Mouse (Mus musculus): ENCODE measurements at regions not wholly inside any gene's neighbourhood (a gene's known extent, or its start where the extent isn't known, plus 50 kb on each side); places are given as distances from the start of the nearest gene placed in this dataset.
"Not testable (repeated sequence)": the region's sequence is repeated elsewhere in the genome, so short reads cannot be mapped to it uniquely, and the experiment has no call there.

DNA sequence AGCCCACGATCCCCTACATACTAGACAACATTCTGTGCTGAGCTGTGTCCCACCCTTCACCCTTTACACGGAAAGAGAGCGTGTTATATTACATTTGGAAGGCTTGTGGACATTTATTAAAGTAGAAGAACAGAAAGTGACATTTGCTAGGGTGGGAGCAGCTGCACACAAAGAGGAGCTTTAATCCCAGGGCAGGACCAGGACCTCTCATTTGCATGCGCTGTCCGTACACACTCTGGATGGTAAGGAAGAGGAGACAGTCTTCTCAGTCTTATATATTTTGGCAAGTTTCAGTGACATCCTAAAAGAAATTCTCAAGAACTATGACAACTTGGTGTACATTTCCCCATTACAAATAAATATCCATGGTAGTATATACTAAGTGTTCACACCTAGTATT, 114.8 kb downstream of the Olfr721-ps1 start:
- Histone ChIP-seq H3K27ac (ENCODE audit: low read length) (no peak overlapping the region), H3K9me3 (ENCODE audit: control insufficient read depth, low read length) (no peaks in the 10 kb centered on the region), H3K4me3 (replicated peaks; ENCODE audit: low read length) (no peak overlapping the region), H3K27me3 (replicated peaks; ENCODE audit: control insufficient read depth, insufficient read depth, low read length) (no peaks in the 10 kb centered on the region), H3K4me1 (replicated peaks; ENCODE audit: control insufficient read depth, insufficient read depth, low read length) (no peaks in the 10 kb centered on the region), H3K36me3 (ENCODE audit: control insufficient read depth, insufficient read depth) (no peaks in the 10 kb centered on the region), H3K4me2 (ENCODE audit: low read length) (no peak overlapping the region), H3K9ac (replicated peaks; ENCODE audit: low read depth, low read length) (no peak overlapping the region)
- WGBS, result 82% methylated on average over 5 of the region's 5 CpGs
- ATAC-seq, result no peak

DNA sequence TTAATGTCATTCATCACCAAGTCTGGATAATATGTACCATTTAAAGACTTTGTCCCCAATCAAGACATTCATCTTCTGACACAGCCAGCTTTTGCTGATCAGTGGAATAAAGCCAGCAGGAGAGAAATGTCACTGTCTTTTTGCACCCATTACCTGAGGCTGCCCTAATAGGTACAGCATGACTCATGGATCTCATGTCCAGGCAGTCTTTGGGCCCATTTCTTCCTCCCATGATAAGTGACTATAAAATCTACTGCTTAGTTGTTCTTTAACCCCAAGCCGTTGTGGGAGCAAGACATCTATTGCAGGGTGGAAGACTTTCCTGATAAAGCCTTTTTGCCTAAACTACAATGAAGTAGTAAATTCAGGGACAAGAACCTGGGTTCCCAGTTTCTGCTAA, 116.9 kb downstream of the Olfr721-ps1 start:
- no peak overlapping the region for H3K4me3 ChIP-seq (replicated peaks; ENCODE audit: low read length)
- H3K4me1 ChIP-seq (replicated peaks; ENCODE audit: control insufficient read depth, insufficient read depth, low read length), result no peaks in the 10 kb centered on the region
- no peaks in the 10 kb centered on the region for H3K27me3 ChIP-seq (replicated peaks; ENCODE audit: control insufficient read depth, insufficient read depth, low read length)
- 89% methylated on average over 1 of the region's 1 CpGs for WGBS
- H3K4me2 ChIP-seq (ENCODE audit: low read length), result no peak overlapping the region
- ATAC-seq, result no peak
- no peak overlapping the region for H3K27ac ChIP-seq (ENCODE audit: low read length)
- no peaks in the 10 kb centered on the region for H3K36me3 ChIP-seq (ENCODE audit: control insufficient read depth, insufficient read depth)
- H3K9ac ChIP-seq (replicated peaks; ENCODE audit: low read depth, low read length), result no peak overlapping the region
- H3K9me3 ChIP-seq (ENCODE audit: control insufficient read depth, low read length), result no peaks in the 10 kb centered on the region

DNA sequence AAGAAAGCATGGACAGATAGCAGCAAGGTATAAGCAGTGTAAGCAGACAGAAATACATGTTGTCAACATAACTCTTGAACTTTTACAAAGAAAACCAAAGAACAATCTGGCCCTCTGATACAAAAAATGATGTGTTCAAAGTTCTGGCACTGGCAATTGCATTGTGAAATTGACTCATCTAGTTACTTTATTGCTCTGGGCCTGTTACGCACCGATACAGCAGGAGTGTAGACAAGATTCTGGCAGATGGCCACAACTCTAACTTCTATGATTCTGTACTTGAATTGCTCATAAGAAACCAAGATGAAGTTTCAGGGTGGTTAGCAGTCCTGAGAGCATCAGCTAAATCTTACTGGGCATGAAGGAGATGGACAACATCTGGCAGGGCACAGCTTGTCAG, 117.7 kb downstream of the Olfr721-ps1 start:
- Histone ChIP-seq H3K9ac (replicated peaks; ENCODE audit: low read depth, low read length) (no peak overlapping the region), H3K4me2 (ENCODE audit: low read length) (no peak overlapping the region), H3K27me3 (replicated peaks; ENCODE audit: control insufficient read depth, insufficient read depth, low read length) (no peaks in the 10 kb centered on the region), H3K27ac (ENCODE audit: low read length) (no peak overlapping the region), H3K4me3 (replicated peaks; ENCODE audit: low read length) (no peak overlapping the region), H3K36me3 (ENCODE audit: control insufficient read depth, insufficient read depth) (no peaks in the 10 kb centered on the region), H3K4me1 (replicated peaks; ENCODE audit: control insufficient read depth, insufficient read depth, low read length) (no peaks in the 10 kb centered on the region), H3K9me3 (ENCODE audit: control insufficient read depth, low read length) (no peaks in the 10 kb centered on the region)
- ATAC-seq, result no peak
- WGBS, result 93% methylated on average over 2 of the region's 2 CpGs

DNA sequence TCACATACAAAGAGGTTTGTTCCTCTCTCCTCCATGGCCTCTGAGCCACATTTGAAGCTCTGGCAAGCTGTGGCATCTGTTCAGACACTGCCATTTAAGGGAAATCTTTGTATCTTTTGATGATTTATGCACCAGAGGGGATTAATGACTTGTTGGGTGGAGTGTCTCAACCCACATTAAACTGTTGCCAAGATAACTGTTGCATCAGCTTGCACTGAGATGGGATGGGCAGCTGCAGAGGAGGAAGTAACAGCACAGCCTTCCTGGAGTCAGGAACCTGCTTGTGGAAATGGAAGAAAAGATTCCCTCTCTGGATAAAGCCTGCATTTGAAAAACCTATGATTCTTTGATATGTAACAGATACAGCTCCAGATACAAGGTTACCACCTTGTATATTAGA, 119.1 kb downstream of the Olfr721-ps1 start:
- Histone ChIP-seq H3K4me2 (ENCODE audit: low read length) (no peak overlapping the region), H3K27me3 (replicated peaks; ENCODE audit: control insufficient read depth, insufficient read depth, low read length) (no peaks in the 10 kb centered on the region), H3K36me3 (ENCODE audit: control insufficient read depth, insufficient read depth) (no peaks in the 10 kb centered on the region), H3K9ac (replicated peaks; ENCODE audit: low read depth, low read length) (no peak overlapping the region), H3K4me3 (replicated peaks; ENCODE audit: low read length) (no peak overlapping the region), H3K9me3 (ENCODE audit: control insufficient read depth, low read length) (no peaks in the 10 kb centered on the region), H3K27ac (ENCODE audit: low read length) (no peak overlapping the region), H3K4me1 (replicated peaks; ENCODE audit: control insufficient read depth, insufficient read depth, low read length) (no peaks in the 10 kb centered on the region)
- ATAC-seq, result no peak

DNA sequence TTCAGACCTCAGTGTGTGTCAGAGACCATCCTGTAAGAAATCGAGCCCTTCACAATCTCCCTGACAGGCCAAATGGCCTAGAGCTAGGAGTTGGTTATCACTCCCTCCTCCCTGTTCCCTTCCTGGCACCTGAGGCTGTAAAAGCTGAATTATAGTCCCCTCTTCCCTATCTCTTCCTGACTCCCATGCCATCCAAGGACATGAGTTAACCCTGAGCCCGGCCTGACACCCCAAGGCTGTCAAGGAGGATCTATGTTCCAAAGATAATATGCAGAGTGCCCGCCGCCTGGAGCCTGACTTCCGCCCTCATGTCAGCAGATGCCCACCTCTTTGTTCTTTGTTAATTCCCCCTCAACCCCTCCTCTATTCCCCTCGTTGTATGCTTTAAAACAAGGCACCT, 120.2 kb downstream of the Olfr721-ps1 start:
- not testable (repeated sequence) for H3K9me3 ChIP-seq (ENCODE audit: control insufficient read depth, low read length); ATAC-seq; H3K27ac ChIP-seq (ENCODE audit: low read length); H3K9ac ChIP-seq (replicated peaks; ENCODE audit: low read depth, low read length); H3K4me1 ChIP-seq (replicated peaks; ENCODE audit: control insufficient read depth, insufficient read depth, low read length); H3K4me3 ChIP-seq (replicated peaks; ENCODE audit: low read length); H3K27me3 ChIP-seq (replicated peaks; ENCODE audit: control insufficient read depth, insufficient read depth, low read length); H3K4me2 ChIP-seq (ENCODE audit: low read length); H3K36me3 ChIP-seq (ENCODE audit: control insufficient read depth, insufficient read depth)
- WGBS, result 81% methylated on average over 6 of the region's 6 CpGs

DNA sequence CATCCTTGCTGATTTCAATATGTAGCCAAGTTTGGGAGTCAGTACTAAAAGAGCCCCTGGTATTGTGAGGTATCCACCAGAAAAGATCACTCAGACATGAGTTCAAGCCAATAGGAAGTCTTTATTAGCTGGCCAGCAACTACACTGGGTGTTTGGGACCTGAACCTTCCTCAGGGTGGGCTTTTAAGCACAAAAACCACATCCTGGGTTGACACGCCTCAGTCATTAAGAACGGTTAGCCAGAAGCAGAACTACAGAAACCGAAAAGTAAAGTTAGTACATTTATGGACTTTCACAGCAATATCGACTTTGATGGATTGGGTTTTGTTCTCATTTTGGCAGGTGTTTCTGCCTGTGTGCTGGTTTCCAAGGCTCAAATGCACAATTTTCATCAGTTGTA, 124.1 kb downstream of the Olfr721-ps1 start:
- Histone ChIP-seq H3K4me3 (replicated peaks; ENCODE audit: low read length) (no peak overlapping the region), H3K4me2 (ENCODE audit: low read length) (no peak overlapping the region), H3K9ac (replicated peaks; ENCODE audit: low read depth, low read length) (no peak overlapping the region), H3K9me3 (ENCODE audit: control insufficient read depth, low read length) (no peaks in the 10 kb centered on the region), H3K27ac (ENCODE audit: low read length) (no peak overlapping the region), H3K36me3 (ENCODE audit: control insufficient read depth, insufficient read depth) (no peaks in the 10 kb centered on the region), H3K4me1 (replicated peaks; ENCODE audit: control insufficient read depth, insufficient read depth, low read length) (no peaks in the 10 kb centered on the region), H3K27me3 (replicated peaks; ENCODE audit: control insufficient read depth, insufficient read depth, low read length) (no peaks in the 10 kb centered on the region)
- ATAC-seq, result no peak
- WGBS, result 95% methylated on average over 4 of the region's 4 CpGs

DNA sequence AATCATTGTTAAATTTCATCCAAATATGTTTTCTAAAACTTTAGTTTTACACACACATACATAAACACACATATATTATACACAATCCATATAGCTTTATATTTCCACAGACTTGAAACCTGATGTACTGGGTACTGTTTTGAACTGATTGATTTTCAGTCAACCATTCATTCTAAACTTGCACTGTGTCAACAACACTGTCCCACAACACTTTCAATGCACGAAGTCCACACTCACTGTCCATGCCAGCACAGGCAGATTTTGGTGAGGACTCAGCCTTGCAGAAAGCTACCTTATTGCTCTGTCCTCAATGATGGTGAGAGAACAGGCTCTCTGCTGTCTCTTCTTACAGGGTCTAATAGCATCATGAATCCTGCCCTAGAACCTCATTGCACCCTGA, 127.3 kb downstream of the Olfr721-ps1 start:
- H3K9ac ChIP-seq (replicated peaks; ENCODE audit: low read depth, low read length), result no peak overlapping the region
- ATAC-seq, result no peak
- H3K27ac ChIP-seq (ENCODE audit: low read length), result no peak overlapping the region
- H3K4me1 ChIP-seq (replicated peaks; ENCODE audit: control insufficient read depth, insufficient read depth, low read length), result no peaks in the 10 kb centered on the region
- no peaks in the 10 kb centered on the region for H3K36me3 ChIP-seq (ENCODE audit: control insufficient read depth, insufficient read depth)
- H3K9me3 ChIP-seq (ENCODE audit: control insufficient read depth, low read length), result no peaks in the 10 kb centered on the region
- H3K4me2 ChIP-seq (ENCODE audit: low read length), result no peak overlapping the region
- 91% methylated on average over 1 of the region's 1 CpGs for WGBS
- H3K27me3 ChIP-seq (replicated peaks; ENCODE audit: control insufficient read depth, insufficient read depth, low read length), result no peaks in the 10 kb centered on the region
- no peak overlapping the region for H3K4me3 ChIP-seq (replicated peaks; ENCODE audit: low read length)

DNA sequence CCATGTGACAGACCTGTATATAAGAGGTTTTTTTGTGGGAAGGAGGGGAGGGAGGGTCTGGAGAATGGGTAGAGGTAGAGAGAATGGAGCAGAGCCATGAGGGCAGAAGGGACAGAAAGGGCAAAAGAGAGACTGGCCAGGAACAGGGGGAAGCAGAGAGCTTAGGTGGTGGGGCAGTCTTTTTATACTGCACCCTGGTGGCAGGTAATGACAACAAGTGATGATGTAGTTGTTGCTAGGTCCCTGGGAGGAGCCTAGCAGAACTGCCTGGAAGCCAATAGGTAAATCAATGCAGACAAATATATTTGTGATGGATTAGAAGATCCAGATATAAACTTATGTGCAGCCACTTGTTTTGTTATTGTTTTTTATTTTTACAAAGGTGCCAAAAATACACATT, 140.1 kb downstream of the Olfr721-ps1 start:
- H3K4me1 ChIP-seq (replicated peaks; ENCODE audit: control insufficient read depth, insufficient read depth, low read length), result no peaks in the 10 kb centered on the region
- H3K27me3 ChIP-seq (replicated peaks; ENCODE audit: control insufficient read depth, insufficient read depth, low read length), result no peaks in the 10 kb centered on the region
- no peak for ATAC-seq
- no peaks in the 10 kb centered on the region for H3K9me3 ChIP-seq (ENCODE audit: control insufficient read depth, low read length)
- no peak overlapping the region for H3K9ac ChIP-seq (replicated peaks; ENCODE audit: low read depth, low read length)
- no peak overlapping the region for H3K4me2 ChIP-seq (ENCODE audit: low read length)
- no peak overlapping the region for H3K4me3 ChIP-seq (replicated peaks; ENCODE audit: low read length)
- no peak overlapping the region for H3K27ac ChIP-seq (ENCODE audit: low read length)
- no peaks in the 10 kb centered on the region for H3K36me3 ChIP-seq (ENCODE audit: control insufficient read depth, insufficient read depth)

DNA sequence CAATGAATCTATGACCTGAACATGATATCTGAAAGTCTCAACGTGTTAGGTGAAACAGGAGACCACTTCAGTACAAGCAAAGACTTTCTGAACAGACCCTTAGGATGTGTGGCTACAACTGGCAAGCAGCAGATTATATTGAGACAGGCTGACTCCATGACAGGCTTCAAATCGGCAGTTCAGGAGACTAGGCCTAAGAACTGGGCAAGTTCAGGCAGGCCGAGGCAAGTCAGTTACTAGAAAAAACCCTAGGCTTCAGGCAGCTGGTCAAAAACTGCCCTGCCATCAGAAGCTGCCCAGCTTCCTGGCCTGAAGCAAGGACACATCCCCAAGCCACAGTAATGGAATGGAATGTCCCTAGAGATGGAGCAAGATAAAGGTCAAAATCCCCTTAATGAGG, 140.6 kb downstream of the Olfr721-ps1 start:
- Histone ChIP-seq H3K27me3 (replicated peaks; ENCODE audit: control insufficient read depth, insufficient read depth, low read length) (no peaks in the 10 kb centered on the region), H3K27ac (ENCODE audit: low read length) (no peak overlapping the region), H3K4me3 (replicated peaks; ENCODE audit: low read length) (no peak overlapping the region), H3K4me2 (ENCODE audit: low read length) (no peak overlapping the region), H3K36me3 (ENCODE audit: control insufficient read depth, insufficient read depth) (no peaks in the 10 kb centered on the region), H3K9ac (replicated peaks; ENCODE audit: low read depth, low read length) (no peak overlapping the region), H3K9me3 (ENCODE audit: control insufficient read depth, low read length) (no peaks in the 10 kb centered on the region), H3K4me1 (replicated peaks; ENCODE audit: control insufficient read depth, insufficient read depth, low read length) (no peaks in the 10 kb centered on the region)
- WGBS, result 74% methylated on average over 3 of the region's 3 CpGs
- ATAC-seq, result no peak

DNA sequence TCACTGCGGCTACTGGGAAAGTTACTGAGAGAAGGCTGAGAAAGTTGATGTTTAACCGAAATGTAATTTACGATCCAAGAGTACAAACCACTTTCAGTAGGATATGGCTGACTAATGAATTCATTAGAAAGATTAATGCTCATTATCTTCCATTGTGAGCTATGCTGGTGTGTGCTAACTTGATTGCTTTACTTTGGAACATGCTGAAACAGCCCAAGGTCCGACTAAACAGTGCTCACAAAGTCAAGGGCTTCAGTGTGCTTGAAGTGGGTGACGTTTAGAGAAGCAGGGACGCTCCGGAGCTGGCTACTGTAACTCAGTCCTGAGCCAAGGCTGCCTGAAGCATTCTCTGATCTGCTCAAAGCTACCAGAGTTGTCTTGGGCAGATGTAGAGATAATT, 143.1 kb downstream of the Olfr721-ps1 start:
- 67% methylated on average over 7 of the region's 7 CpGs for WGBS
- Histone ChIP-seq H3K36me3 (ENCODE audit: control insufficient read depth, insufficient read depth) (no peaks in the 10 kb centered on the region), H3K9ac (replicated peaks; ENCODE audit: low read depth, low read length) (no peak overlapping the region)

More for the DNA sequence above, 143.1 kb downstream of the Olfr721-ps1 start:
- no peaks in the 10 kb centered on the region for H3K4me1 ChIP-seq (replicated peaks; ENCODE audit: control insufficient read depth, insufficient read depth, low read length)
- no peaks in the 10 kb centered on the region for H3K27me3 ChIP-seq (replicated peaks; ENCODE audit: control insufficient read depth, insufficient read depth, low read length)
- H3K4me3 ChIP-seq (replicated peaks; ENCODE audit: low read length), result no peak overlapping the region
- ATAC-seq, result no peak
- H3K4me2 ChIP-seq (ENCODE audit: low read length), result no peak overlapping the region
- no peak overlapping the region for H3K27ac ChIP-seq (ENCODE audit: low read length)
- no peaks in the 10 kb centered on the region for H3K9me3 ChIP-seq (ENCODE audit: control insufficient read depth, low read length)

Measured in forebrain, embryonic 16.5 days (tissue).